Mouse (Mus musculus) cerebellum, adult 9-11 months (tissue): ENCODE results near the gene Alkbh3.
A peak's percentile ranks its signal among the peaks of the same experiment; 100 is the strongest.

Experiments
- DNase-seq: peaks from one replicate; pipeline ENCODE4 v3.0.0; 2022

Alkbh3 gene

GRCm38 (mm10) chr2:94010335-94011291, at the start of gene Alkbh3:
Alkbh3 (minus strand) TSS chr2:94010807.
- DNase-seq, result peak; percentile 90

GRCm38 (mm10) chr2:94059459-94059858, 48.9 kb upstream of the Alkbh3 start:
- DNase-seq, result no peak

- DNase-seq, result peak; percentile 39
Observed at GRCm38 (mm10) chr2:94054813-94055212, 44.2 kb upstream of the Alkbh3 start.

GRCm38 (mm10) chr2:94051952-94052351, 41.3 kb upstream of the Alkbh3 start:
- no peak for DNase-seq

GRCm38 (mm10) chr2:94050901-94051300, 40.3 kb upstream of the Alkbh3 start:
- no peak for DNase-seq

- DNase-seq, result no peak
Observed at GRCm38 (mm10) chr2:94049471-94050176, 39.0 kb upstream of the Alkbh3 start.

GRCm38 (mm10) chr2:94048733-94049470, 38.3 kb upstream of the Alkbh3 start:
- no peak for DNase-seq

GRCm38 (mm10) chr2:94048271-94048670, 37.7 kb upstream of the Alkbh3 start:
- DNase-seq, result no peak

- DNase-seq, result peak; percentile 14
Observed at GRCm38 (mm10) chr2:94045411-94046090, 34.9 kb upstream of the Alkbh3 start.

- DNase-seq, result no peak
Observed at GRCm38 (mm10) chr2:94044174-94044573, 33.6 kb upstream of the Alkbh3 start.

- no peak for DNase-seq
Observed at GRCm38 (mm10) chr2:94043662-94044061, 33.1 kb upstream of the Alkbh3 start.

GRCm38 (mm10) chr2:94042461-94042860, 31.9 kb upstream of the Alkbh3 start:
- DNase-seq, result no peak

- no peak for DNase-seq
Observed at GRCm38 (mm10) chr2:94040391-94041125, 30.0 kb upstream of the Alkbh3 start.

GRCm38 (mm10) chr2:94035428-94036331, 25.1 kb upstream of the Alkbh3 start:
- DNase-seq, result peak; percentile 64

GRCm38 (mm10) chr2:94030602-94031001, 20.0 kb upstream of the Alkbh3 start:
- no peak for DNase-seq

- no peak for DNase-seq
Observed at GRCm38 (mm10) chr2:94024637-94025036, 14.0 kb upstream of the Alkbh3 start.

GRCm38 (mm10) chr2:94002331-94002730, 8.3 kb downstream of the Alkbh3 start:
- peak; percentile 69 for DNase-seq

- DNase-seq, result no peak
Observed at GRCm38 (mm10) chr2:94001918-94002317, 8.7 kb downstream of the Alkbh3 start.

GRCm38 (mm10) chr2:94001411-94001810, 9.2 kb downstream of the Alkbh3 start:
- no peak for DNase-seq

- no peak for DNase-seq
Observed at GRCm38 (mm10) chr2:93996254-93996653, 14.4 kb downstream of the Alkbh3 start, which contains the start of gene Gm27027. Gm27027 (minus strand) TSS chr2:93996354.

GRCm38 (mm10) chr2:93992810-93993209, 17.8 kb downstream of the Alkbh3 start:
- no peak for DNase-seq
